Mouse (Mus musculus) E14TG2a.4 (cell line): ENCODE measurements around the gene Scnn1a.

Experiments
- CTCF ChIP-seq: conservative IDR thresholded peaks from 2 replicates; pipeline ENCODE4 v1.5.1; 2014; ENCODE audit warnings: low read length
- NANOG ChIP-seq: IDR thresholded peaks from 2 replicates; pipeline ENCODE4 v1.6.1; 2014; ENCODE audit warnings: borderline replicate concordance, low read length, mixed read lengths

- TF ChIP-seq CTCF: peak; percentile 46
- no peak for TF ChIP-seq NANOG
Measured at GRCm38 (mm10) chr6:125284751-125285150, 35.7 kb upstream of the Scnn1a start.
